In the genomic region with DNA sequence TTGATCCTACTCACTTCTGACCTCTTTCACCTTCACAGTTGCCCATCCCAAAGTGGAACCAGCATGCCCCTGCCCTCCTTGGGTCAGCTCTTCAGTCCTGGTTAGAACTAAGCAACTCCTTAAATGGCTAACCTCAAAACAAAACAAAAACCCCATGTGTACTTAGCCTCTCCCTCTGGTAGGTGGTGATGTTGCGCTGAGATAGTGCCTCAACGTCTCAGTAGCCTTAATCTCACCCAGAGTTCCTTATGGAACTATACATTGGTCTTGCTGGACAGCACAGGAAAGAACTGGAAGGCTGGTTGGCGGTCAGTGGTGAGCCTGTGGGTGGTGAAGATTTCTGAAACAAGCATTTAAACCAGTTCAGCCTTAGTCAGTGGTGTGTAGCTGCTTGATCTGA, we compare ENCODE assay signal across 28 mouse cellular contexts.
"Had no signal": no experiment of that assay in that cellular context is flagged by ENCODE, and none has a peak within 500 bp of the region (broad histone marks: within the 10 kb centered on the region; RNA-seq: fewer than 3 reads in every experiment).

No protein-coding gene starts in this region.

- H3K4me2 ChIP-seq: heart, embryonic 11.5 days; heart, embryonic 13.5 days; heart, embryonic 15.5 days; hindbrain, embryonic 13.5 days; hindbrain, embryonic 15.5 days; kidney, embryonic 15.5 days; limb, embryonic 12.5 days; liver, embryonic 11.5 days; liver, embryonic 13.5 days had no signal

- ATAC-seq: hindbrain, postnatal 0 days; intestine, embryonic 16.5 days had no signal

- H3K4me1 ChIP-seq: heart, embryonic 13.5 days; heart, embryonic 15.5 days; hindbrain, embryonic 13.5 days; hindbrain, embryonic 15.5 days; kidney, embryonic 15.5 days; limb, embryonic 10.5 days; limb, embryonic 12.5 days; liver, embryonic 13.5 days had no signal

- H3K4me3 ChIP-seq: gastrocnemius, adult 2 months; heart, adult 2 months; heart, embryonic 13.5 days; heart, embryonic 15.5 days; hindbrain, embryonic 13.5 days; hindbrain, embryonic 15.5 days; kidney, embryonic 15.5 days; limb, embryonic 10.5 days; limb, embryonic 12.5 days; liver, embryonic 13.5 days had no signal

- H3K27ac ChIP-seq: gastrocnemius, adult 2 months; heart, adult 2 months; heart, embryonic 13.5 days; heart, embryonic 15.5 days; hindbrain, embryonic 13.5 days; hindbrain, embryonic 15.5 days; hindbrain, postnatal 0 days; kidney, embryonic 15.5 days; kidney, postnatal 0 days; limb, embryonic 10.5 days; limb, embryonic 12.5 days; liver, embryonic 13.5 days had no signal

- DNase-seq: gastrocnemius, adult 2 months; gastrocnemius, postnatal 10 days; gastrocnemius, postnatal 25 days; heart, adult 11 months; heart, adult 2 months; heart, postnatal 14 days; heart, postnatal 36 days; kidney, adult 11 months; kidney, adult 2 months; kidney, adult 9 months; kidney, postnatal 14 days; kidney, postnatal 36 days; layer of hippocampus, adult 9-11 months; layer of hippocampus, postnatal 36 days; liver; liver, embryonic 13.5 days had no signal

- H3K27me3 ChIP-seq: heart, embryonic 13.5 days; heart, embryonic 15.5 days; hindbrain, embryonic 13.5 days; hindbrain, embryonic 15.5 days; kidney, embryonic 15.5 days; liver, embryonic 13.5 days had no signal

- H3K9ac ChIP-seq: heart, embryonic 13.5 days; heart, embryonic 15.5 days; hindbrain, embryonic 13.5 days; hindbrain, embryonic 15.5 days; kidney, embryonic 15.5 days; limb, embryonic 12.5 days; liver, embryonic 13.5 days had no signal

- H3K36me3 ChIP-seq: heart, embryonic 13.5 days; heart, embryonic 15.5 days; hindbrain, embryonic 13.5 days; hindbrain, embryonic 15.5 days; kidney, embryonic 15.5 days; limb, embryonic 10.5 days; limb, embryonic 12.5 days; liver, embryonic 13.5 days had no signal

- H3K9me3 ChIP-seq: heart, embryonic 13.5 days; heart, embryonic 15.5 days; hindbrain, embryonic 13.5 days; hindbrain, embryonic 15.5 days; kidney, embryonic 15.5 days; limb, embryonic 10.5 days; limb, embryonic 12.5 days; liver, embryonic 13.5 days had no signal
